ENCODE assay signal across 8 mouse cellular contexts in the genomic region with DNA sequence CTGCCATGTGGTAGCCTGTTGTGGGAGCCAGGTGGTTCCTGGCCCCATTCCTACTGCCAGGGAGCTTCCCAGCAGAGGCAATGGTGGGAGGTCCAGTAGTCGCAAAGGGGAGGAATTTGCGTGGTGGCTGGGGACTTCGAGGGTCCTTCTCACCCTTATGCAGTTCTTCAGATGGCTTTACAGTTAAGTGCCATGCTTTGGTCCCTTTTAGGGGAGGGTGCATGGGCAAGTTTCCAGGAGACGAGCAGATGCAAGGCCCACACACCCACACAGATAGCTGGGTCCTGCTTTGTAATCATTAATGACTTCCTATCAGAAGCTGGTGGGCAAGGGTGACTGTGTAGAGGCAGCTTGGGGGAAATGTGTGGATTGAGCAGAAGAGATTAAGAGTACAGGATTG. TPM values are rescaled to one million over a fixed set of nuclear protein-coding genes. Genes with fewer than 3 reads are reported as not detected.
DNase-seq lines count a peak whose midpoint lies in the region; ATAC-seq lines count a peak whose summit lies in the region.

No protein-coding gene starts in this region.

- peak; percentile 60 for DNase-seq in cerebellum, adult 9-10 months
- no peak for DNase-seq in cerebellum, postnatal 36 days
- DNase-seq in left cerebral cortex, postnatal 4 days, result peak; percentile 42
- no peak for DNase-seq in left cerebral cortex, adult 18-20 months (ENCODE audit: low spot score in 2 of 2)
- no peak for DNase-seq in limb, embryonic 11.5 days (ENCODE audit: low spot score)
- no peak for DNase-seq in embryo, embryonic 10 days (ENCODE audit: low spot score)
- no peak for DNase-seq in adipocyte (ENCODE audit: low spot score)

- 0 out of 2 replicates have a peak overlapping the region, but pooled peaks have one; percentile 93 for H3K4me3 ChIP-seq in embryonic facial prominence, embryonic 13.5 days
- H3K4me3 ChIP-seq in limb, embryonic 11.5 days (ENCODE audit: low read depth, low read length), result peak overlapping the region; percentile 91; the same call in 1 of the 2 replicates

- intact Hi-C loops in left cerebral cortex, postnatal 4 days (cut with DNase I), result loop anchor here (5.0 kb wide), 1 partner anchor 119 kb away; a partner anchor contains a TSS

- peaks cover 38% of the 10 kb centered on the region for H3K4me1 ChIP-seq in embryonic facial prominence, embryonic 13.5 days
- peaks cover 16% of the 10 kb centered on the region for H3K4me1 ChIP-seq in limb, embryonic 11.5 days (ENCODE audit: control insufficient read depth, insufficient read depth, low read length)

- no peaks in the 10 kb centered on the region for H3K9me3 ChIP-seq in embryonic facial prominence, embryonic 13.5 days
- H3K9me3 ChIP-seq in limb, embryonic 11.5 days (ENCODE audit: control insufficient read depth, low read length), result no peaks in the 10 kb centered on the region

- peaks cover 47% of the 10 kb centered on the region for H3K36me3 ChIP-seq in embryonic facial prominence, embryonic 13.5 days
- peaks cover 5% of the 10 kb centered on the region for H3K36me3 ChIP-seq in limb, embryonic 11.5 days (ENCODE audit: control insufficient read depth, insufficient read depth, low read length)

- 38% methylated on average over 4 of the region's 4 CpGs for WGBS in embryonic facial prominence, embryonic 13.5 days
- 28% methylated on average over 4 of the region's 4 CpGs for WGBS in limb, embryonic 11.5 days

- no peak overlapping the region for H3K9ac ChIP-seq in embryonic facial prominence, embryonic 13.5 days
- H3K9ac ChIP-seq in limb, embryonic 11.5 days (ENCODE audit: low read length), result no peak overlapping the region

- ATAC-seq in embryonic facial prominence, embryonic 13.5 days (ENCODE audit: insufficient number of reproducible peaks, insufficient read depth, low FRiP score, low TSS enrichment, low read depth), result no peak
- no peak for ATAC-seq in limb, embryonic 11.5 days (ENCODE audit: insufficient number of reproducible peaks, low FRiP score, low TSS enrichment, low read depth)

- peak overlapping the region; percentile 79 for H3K4me2 ChIP-seq in embryonic facial prominence, embryonic 13.5 days
- H3K4me2 ChIP-seq in limb, embryonic 11.5 days (ENCODE audit: low read depth, severe bottlenecking), result peak overlapping the region; percentile 81; the same call in 1 of the 2 replicates

- H3K27ac ChIP-seq in embryonic facial prominence, embryonic 13.5 days, result peak overlapping the region; percentile 93
- H3K27ac ChIP-seq in limb, embryonic 11.5 days (replicated peaks; ENCODE audit: low read depth, low read length), result no peak overlapping the region

- H3K27me3 ChIP-seq in embryonic facial prominence, embryonic 13.5 days, result no peaks in the 10 kb centered on the region
- no peaks in the 10 kb centered on the region for H3K27me3 ChIP-seq in limb, embryonic 11.5 days (ENCODE audit: control insufficient read depth, insufficient read depth, low read length)

RNA-seq across cellular contexts. Expression of a gene that starts 1.1 kb away (rescaled TPM):
- total RNA-seq in left cerebral cortex, postnatal 4 days (2021), result 10 to 100 TPM; 85.3 to 88.6 TPM
- 10 to 100 TPM; 41.9 to 46.4 TPM for total RNA-seq in left cerebral cortex, adult 18-20 months (2021)
- 8.7 and 9.9 TPM in 2 replicates for polyA plus RNA-seq in embryonic facial prominence, embryonic 13.5 days (2015; fragmentation: Nextera tagmentation; extraction: Ambion mirVana)
- 8.9 and 9.1 TPM in 2 replicates for polyA plus RNA-seq in limb, embryonic 11.5 days (2014; fragmentation: Nextera tagmentation; extraction: Ambion mirVana)

RNA-seq across cellular contexts. Expression of a gene that starts 8.9 kb away (rescaled TPM):
- 10 to 100 TPM; 26.4 to 27.5 TPM for total RNA-seq in left cerebral cortex, postnatal 4 days (2021)
- total RNA-seq in left cerebral cortex, adult 18-20 months (2021), result 10 to 100 TPM; 27.3 to 27.7 TPM
- 62.5 and 66.6 TPM in 2 replicates for polyA plus RNA-seq in embryonic facial prominence, embryonic 13.5 days (2015; fragmentation: Nextera tagmentation; extraction: Ambion mirVana)
- polyA plus RNA-seq in limb, embryonic 11.5 days (2014; fragmentation: Nextera tagmentation; extraction: Ambion mirVana), result 68.5 and 75.2 TPM in 2 replicates

Comparison
In these comparisons a context has a peak if more than half of its experiments do, and no peak if none do; other contexts are left out.
1. DNase-seq: peak in cerebellum, adult 9-10 months (single experiment) and left cerebral cortex, postnatal 4 days (single experiment); none in cerebellum, postnatal 36 days (0 of 2), left cerebral cortex, adult 18-20 months (0 of 2), limb, embryonic 11.5 days (single experiment), embryo, embryonic 10 days (single experiment) and adipocyte (single experiment).